Mouse (Mus musculus) layer of hippocampus, postnatal 10 days (tissue): ENCODE data around the gene Cntn1. TPM values are rescaled to one million over a fixed set of nuclear protein-coding genes. Genes with fewer than 3 reads are reported as not detected.

Experiments
- DNase-seq, 2 experiments: peaks; one replicate each; pipeline ENCODE4 v3.0.0; 2021; ENCODE audit warnings: low spot score in 2 of 2
- total RNA-seq, 2 experiments: library from RNA; stranded (reverse); gene quantifications; 2 replicates each; pipeline ENCODE4 v1.2.3; 2021

Gene Cntn1
- total RNA-seq, 2 experiments from 2014 or later = 470 to 480 TPM

GRCm38 (mm10) chr15:92134254-92134653, 83.3 kb downstream of the Cntn1 start:
- DNase-seq = no peak

- DNase-seq = no peak
Observed at GRCm38 (mm10) chr15:92137026-92137425, 86.1 kb downstream of the Cntn1 start.

- no peak for DNase-seq
Observed at GRCm38 (mm10) chr15:92141972-92142371, 91.0 kb downstream of the Cntn1 start.

GRCm38 (mm10) chr15:92154921-92155320, 104.0 kb downstream of the Cntn1 start:
- no peak for DNase-seq

GRCm38 (mm10) chr15:92160855-92161162, 109.8 kb downstream of the Cntn1 start:
- DNase-seq = no peak

- DNase-seq = peak; percentile 40 to 52
Observed at GRCm38 (mm10) chr15:92161163-92162025, 110.4 kb downstream of the Cntn1 start.

- DNase-seq = no peak
Observed at GRCm38 (mm10) chr15:92162835-92163234, 111.9 kb downstream of the Cntn1 start.

GRCm38 (mm10) chr15:92164127-92164526, 113.2 kb downstream of the Cntn1 start:
- DNase-seq = no peak

- peak in 1 of 2 experiments; percentile 19 for DNase-seq
Observed at GRCm38 (mm10) chr15:92166266-92166665, 115.3 kb downstream of the Cntn1 start.

- no peak for DNase-seq
Observed at GRCm38 (mm10) chr15:92175739-92176138, 124.8 kb downstream of the Cntn1 start.

- DNase-seq = no peak
Observed at GRCm38 (mm10) chr15:92177413-92177812, 126.4 kb downstream of the Cntn1 start.

- DNase-seq = no peak
Observed at GRCm38 (mm10) chr15:92185484-92185883, 134.5 kb downstream of the Cntn1 start.

- no peak for DNase-seq
Observed at GRCm38 (mm10) chr15:92190000-92190399, 139.0 kb downstream of the Cntn1 start.

- DNase-seq = no peak
Observed at GRCm38 (mm10) chr15:92200326-92200985, 149.5 kb downstream of the Cntn1 start.

GRCm38 (mm10) chr15:92206695-92207094, 155.7 kb downstream of the Cntn1 start:
- no peak for DNase-seq

- no peak for DNase-seq
Observed at GRCm38 (mm10) chr15:92209778-92210177, 158.8 kb downstream of the Cntn1 start.

GRCm38 (mm10) chr15:92210486-92211235, 159.7 kb downstream of the Cntn1 start:
- no peak for DNase-seq

GRCm38 (mm10) chr15:92215841-92216240, 164.9 kb downstream of the Cntn1 start:
- DNase-seq = no peak

GRCm38 (mm10) chr15:92221446-92221845, 170.5 kb downstream of the Cntn1 start:
- no peak for DNase-seq

- DNase-seq = no peak
Observed at GRCm38 (mm10) chr15:92231386-92231785, 180.4 kb downstream of the Cntn1 start.

GRCm38 (mm10) chr15:92235836-92236235, 184.9 kb downstream of the Cntn1 start:
- no peak for DNase-seq
